Mouse (Mus musculus) limb, embryonic 12.5 days (tissue): ENCODE results near the gene Taar3. TPM values are rescaled to one million over a fixed set of nuclear protein-coding genes. Genes with fewer than 3 reads are reported as not detected.

Source experiments
- ATAC-seq: fragments of 200-750 bp; cut with Nextera tagmentation; 2 replicates; pipeline ENCODE4 v1.8.0; 2017; ENCODE audit warnings: low read depth, moderate TSS enrichment; ENCODE audit not compliant: insufficient number of reproducible peaks, insufficient read depth, low FRiP score, low TSS enrichment
- H3K27ac ChIP-seq: fragments of 300-500 bp; sonication (generic); 2 replicates; pipeline ENCODE4 v1.5.1; 2016; ENCODE audit warnings: mild to moderate bottlenecking, moderate library complexity
- H3K27me3 ChIP-seq: fragments of 300-500 bp; sonication (generic); 2 replicates; pipeline ENCODE4 v1.6.1; 2016; ENCODE audit warnings: mild to moderate bottlenecking, moderate library complexity
- H3K36me3 ChIP-seq: fragments of 300-500 bp; sonication (generic); 2 replicates; pipeline ENCODE4 v1.6.1; 2016; ENCODE audit warnings: mild to moderate bottlenecking, moderate library complexity
- H3K4me1 ChIP-seq: fragments of 300-500 bp; sonication (generic); replicated peaks from 2 replicates; pipeline ENCODE4 v1.6.1; 2016
- H3K4me2 ChIP-seq: fragments of 300-500 bp; sonication (generic); 2 replicates; pipeline ENCODE4 v1.6.1; 2016; ENCODE audit warnings: mild to moderate bottlenecking, moderate library complexity
- H3K4me3 ChIP-seq: fragments of 300-500 bp; sonication (generic); replicated peaks from 2 replicates; pipeline ENCODE4 v1.5.1; 2016; ENCODE audit warnings: mild to moderate bottlenecking
- H3K9ac ChIP-seq: fragments of 300-500 bp; sonication (generic); replicated peaks from 2 replicates; pipeline ENCODE4 v1.6.1; 2016; ENCODE audit warnings: mild to moderate bottlenecking, moderate library complexity
- H3K9me3 ChIP-seq: fragments of 300-500 bp; sonication (generic); 2 replicates; pipeline ENCODE4 v1.6.1; 2016; ENCODE audit warnings: mild to moderate bottlenecking, moderate library complexity
- WGBS: fragments of 180-500 bp; shearing (Covaris S2); methylation state at CpG from one replicate; pipeline ENCODE4 v1.1.7; 2016; 5-methylcytosine and 5-hydroxymethylcytosine counted together
- polyA plus RNA-seq: library from polyadenylated mRNA; unstranded; fragments of >200 nt; fragmentation: Nextera tagmentation; extraction: Ambion mirVana; gene quantifications from 2 replicates; pipeline ENCODE4 v1.2.1, GENCODE M21; 2016

Gene Taar3
- polyA plus RNA-seq = not detected in 2 replicates

GRCm38 (mm10) chr10:23949508-23950005, at the start of gene Taar3:
Taar3 (plus strand) TSS chr10:23949558.
- ATAC-seq = no peak
- H3K4me3 ChIP-seq = no peak within 1 kb of the TSS
- H3K4me1 ChIP-seq = 0 out of 2 replicates have a peak, but pooled peaks cover 4% of the 10 kb centered on the region
- H3K9ac ChIP-seq = no peak within 1 kb of the TSS
- no peaks in the 10 kb centered on the region for H3K9me3 ChIP-seq
- no peaks in the 10 kb centered on the region for H3K36me3 ChIP-seq
- no peak within 1 kb of the TSS for H3K27ac ChIP-seq
- no peak within 1 kb of the TSS for H3K4me2 ChIP-seq
- no peaks in the 10 kb centered on the region for H3K27me3 ChIP-seq
- WGBS = 87% methylated on average over 16 of the region's 16 CpGs

DNA sequence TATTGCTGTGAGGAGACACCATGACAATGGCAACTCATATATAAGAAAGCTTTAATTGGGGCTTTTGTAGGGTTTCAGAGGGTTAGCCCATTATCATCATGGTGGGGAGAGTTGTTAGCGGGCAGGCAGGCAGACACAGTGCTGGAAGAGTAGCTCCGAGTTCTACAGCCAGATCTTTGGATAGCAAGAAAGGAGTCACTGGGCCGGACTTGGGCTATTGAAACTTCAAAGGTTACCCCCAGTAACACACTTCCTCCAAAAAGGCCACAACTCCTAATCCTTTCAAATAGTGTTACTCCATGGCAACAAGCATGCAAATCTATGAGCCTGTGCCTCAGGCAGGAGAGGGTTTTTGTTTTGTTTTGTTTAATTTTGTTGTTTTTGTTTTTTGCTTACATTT, 48.2 kb upstream of the Taar3 start:
- Histone ChIP-seq H3K27ac (no peak overlapping the region), H3K36me3 (no peaks in the 10 kb centered on the region), H3K4me3 (no peak overlapping the region), H3K9ac (no peak overlapping the region), H3K9me3 (no peaks in the 10 kb centered on the region), H3K27me3 (no peaks in the 10 kb centered on the region), H3K4me2 (no peak overlapping the region), H3K4me1 (no peaks in the 10 kb centered on the region)
- 89% methylated on average over 3 of the region's 3 CpGs for WGBS
- no peak for ATAC-seq

- no peak overlapping the region for H3K9ac ChIP-seq
- no peaks in the 10 kb centered on the region for H3K9me3 ChIP-seq
- no peaks in the 10 kb centered on the region for H3K4me1 ChIP-seq
- no peaks in the 10 kb centered on the region for H3K36me3 ChIP-seq
- 90% methylated on average over 1 of the region's 1 CpGs for WGBS
- H3K4me3 ChIP-seq = no peak overlapping the region
- ATAC-seq = no peak
- H3K27ac ChIP-seq = no peak overlapping the region
- no peaks in the 10 kb centered on the region for H3K27me3 ChIP-seq
- H3K4me2 ChIP-seq = no peak overlapping the region
Measured at GRCm38 (mm10) chr10:23905661-23906060, 43.7 kb upstream of the Taar3 start.

DNA sequence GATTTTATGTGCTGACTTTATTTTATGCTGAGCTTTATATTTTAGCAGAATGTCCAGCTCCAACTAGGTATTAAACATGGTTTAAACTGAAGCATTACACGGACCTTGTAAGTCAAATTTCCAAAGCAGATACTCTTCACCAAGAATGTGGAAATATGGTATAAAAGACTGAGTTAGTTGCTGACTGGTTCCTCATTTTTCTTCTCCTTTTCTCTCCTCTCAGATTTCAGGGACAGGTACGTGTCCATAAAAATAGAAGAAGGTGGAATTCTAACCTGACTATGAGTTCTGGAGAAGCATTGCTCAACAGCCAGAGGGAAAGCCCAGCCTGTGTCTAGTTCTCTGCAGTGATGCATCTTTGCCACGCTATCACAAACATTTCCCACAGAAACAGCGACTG, 29.3 kb upstream of the Taar3 start, which contains the start of gene Taar1:
Taar1 (plus strand) TSS at position 301 of the 400 bp plus-strand sequence.
- Histone ChIP-seq H3K36me3 (no peaks in the 10 kb centered on the region), H3K27me3 (no peaks in the 10 kb centered on the region), H3K4me2 (no peak within 1 kb of the TSS), H3K9ac (no peak within 1 kb of the TSS), H3K4me3 (no peak within 1 kb of the TSS), H3K4me1 (no peaks in the 10 kb centered on the region), H3K9me3 (no peaks in the 10 kb centered on the region), H3K27ac (no peak within 1 kb of the TSS)
- WGBS = 93% methylated on average over 4 of the region's 4 CpGs
- no peak for ATAC-seq

GRCm38 (mm10) chr10:23922468-23922867, 26.9 kb upstream of the Taar3 start:
- WGBS = 79% methylated on average over 3 of the region's 3 CpGs
- Histone ChIP-seq H3K27me3 (no peaks in the 10 kb centered on the region), H3K27ac (no peak overlapping the region), H3K9me3 (no peaks in the 10 kb centered on the region), H3K4me2 (no peak overlapping the region), H3K4me1 (no peaks in the 10 kb centered on the region), H3K9ac (no peak overlapping the region), H3K4me3 (no peak overlapping the region), H3K36me3 (no peaks in the 10 kb centered on the region)
- ATAC-seq = no peak

GRCm38 (mm10) chr10:23923941-23924340, 25.4 kb upstream of the Taar3 start:
- H3K4me2 ChIP-seq = no peak overlapping the region
- no peak overlapping the region for H3K4me3 ChIP-seq
- H3K9me3 ChIP-seq = no peaks in the 10 kb centered on the region
- no peaks in the 10 kb centered on the region for H3K4me1 ChIP-seq
- ATAC-seq = no peak
- WGBS = 93% methylated on average over 2 of the region's 2 CpGs
- H3K27me3 ChIP-seq = no peaks in the 10 kb centered on the region
- H3K27ac ChIP-seq = no peak overlapping the region
- no peak overlapping the region for H3K9ac ChIP-seq
- no peaks in the 10 kb centered on the region for H3K36me3 ChIP-seq

DNA sequence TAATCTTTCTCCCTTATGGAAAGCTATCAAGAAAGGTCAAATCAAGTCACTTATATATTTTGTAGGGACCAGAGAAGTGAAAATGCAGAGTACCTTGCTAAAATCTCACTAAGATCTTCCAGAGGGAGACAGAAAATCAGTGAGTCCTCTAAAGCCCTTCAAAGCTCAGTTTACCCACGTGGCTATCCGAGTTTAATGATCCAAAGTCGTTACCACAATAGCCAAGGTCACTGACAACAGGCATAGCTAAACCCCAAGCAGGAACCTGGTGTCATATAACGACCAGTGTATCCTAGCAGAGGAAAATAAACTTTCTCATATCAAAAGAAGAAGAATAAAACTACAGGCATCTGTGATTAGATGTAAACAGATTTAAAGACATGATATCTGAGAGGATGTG, 11.7 kb upstream of the Taar3 start:
- Histone ChIP-seq H3K9ac (no peak overlapping the region), H3K4me3 (no peak overlapping the region), H3K27ac (no peak overlapping the region), H3K4me1 (no peaks in the 10 kb centered on the region), H3K27me3 (no peaks in the 10 kb centered on the region), H3K4me2 (no peak overlapping the region), H3K36me3 (no peaks in the 10 kb centered on the region), H3K9me3 (no peaks in the 10 kb centered on the region)
- no peak for ATAC-seq
- WGBS = 23% methylated on average over 4 of the region's 4 CpGs

DNA sequence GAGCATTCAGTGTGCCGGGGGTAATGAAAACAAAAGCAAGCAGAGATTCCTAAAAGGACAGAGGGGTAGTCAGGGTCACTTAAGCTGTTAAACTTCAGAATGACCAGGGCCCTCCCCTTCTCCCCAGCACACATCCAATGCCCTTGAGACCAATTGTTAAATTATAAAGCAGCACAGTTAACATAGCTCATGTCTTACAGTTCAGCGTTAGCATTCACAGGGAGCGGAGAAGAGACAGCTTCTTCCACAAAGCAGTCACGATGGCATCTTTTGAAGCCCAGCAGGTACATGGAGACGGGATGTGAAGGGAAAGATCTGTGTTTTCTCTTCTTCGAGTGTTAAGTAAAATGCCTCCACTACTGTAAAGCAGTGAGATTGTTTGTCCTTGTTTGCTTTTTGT, 11.0 kb upstream of the Taar3 start, which contains the start of gene Taar2:
Taar2 (plus strand) TSS at position 261 of the 400 bp plus-strand sequence.
- Histone ChIP-seq H3K9me3 (no peaks in the 10 kb centered on the region), H3K36me3 (no peaks in the 10 kb centered on the region), H3K4me2 (no peak within 1 kb of the TSS), H3K4me3 (no peak within 1 kb of the TSS), H3K4me1 (no peaks in the 10 kb centered on the region), H3K27me3 (no peaks in the 10 kb centered on the region), H3K27ac (no peak within 1 kb of the TSS), H3K9ac (no peak within 1 kb of the TSS)
- WGBS = 59% methylated on average over 6 of the region's 6 CpGs
- ATAC-seq = no peak

- Histone ChIP-seq H3K27me3 (no peaks in the 10 kb centered on the region), H3K9me3 (no peaks in the 10 kb centered on the region)
- WGBS = 80% methylated on average over 5 of the region's 5 CpGs
Measured at GRCm38 (mm10) chr10:23942465-23942864, 6.9 kb upstream of the Taar3 start.

DNA sequence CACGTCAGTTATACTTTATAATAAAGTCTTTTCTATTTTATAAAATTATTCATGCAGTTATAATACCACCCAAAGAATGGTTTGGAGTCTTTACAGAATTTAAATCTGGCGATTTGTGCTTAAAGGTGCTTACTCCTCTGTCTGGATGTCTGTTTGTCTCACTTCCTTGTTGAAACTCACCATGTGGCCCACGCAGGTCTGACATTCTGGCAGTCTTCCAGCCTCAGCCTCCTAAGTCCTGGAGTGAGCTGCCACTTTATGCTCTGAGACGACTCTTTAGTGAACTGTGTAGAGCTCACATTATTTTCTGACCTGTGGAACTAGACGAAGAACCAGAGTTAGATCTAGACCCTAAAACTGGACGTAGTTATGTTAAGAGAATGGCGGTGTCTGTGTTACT, 1.3 kb upstream of the Taar3 start:
- Histone ChIP-seq H3K4me2 (no peak overlapping the region), H3K9ac (no peak overlapping the region), H3K36me3 (no peaks in the 10 kb centered on the region), H3K27me3 (no peaks in the 10 kb centered on the region), H3K9me3 (no peaks in the 10 kb centered on the region), H3K4me1 (0 out of 2 replicates have a peak, but pooled peaks cover 4% of the 10 kb centered on the region), H3K27ac (no peak overlapping the region), H3K4me3 (no peak overlapping the region)
- WGBS = 65% methylated on average over 7 of the region's 7 CpGs
- no peak for ATAC-seq

More at GRCm38 (mm10) chr10:23942465-23942864, 6.9 kb upstream of the Taar3 start:
- Histone ChIP-seq H3K27ac (no peak overlapping the region), H3K4me3 (no peak overlapping the region), H3K4me1 (no peaks in the 10 kb centered on the region), H3K36me3 (no peaks in the 10 kb centered on the region), H3K9ac (no peak overlapping the region), H3K4me2 (no peak overlapping the region)
- no peak for ATAC-seq

DNA sequence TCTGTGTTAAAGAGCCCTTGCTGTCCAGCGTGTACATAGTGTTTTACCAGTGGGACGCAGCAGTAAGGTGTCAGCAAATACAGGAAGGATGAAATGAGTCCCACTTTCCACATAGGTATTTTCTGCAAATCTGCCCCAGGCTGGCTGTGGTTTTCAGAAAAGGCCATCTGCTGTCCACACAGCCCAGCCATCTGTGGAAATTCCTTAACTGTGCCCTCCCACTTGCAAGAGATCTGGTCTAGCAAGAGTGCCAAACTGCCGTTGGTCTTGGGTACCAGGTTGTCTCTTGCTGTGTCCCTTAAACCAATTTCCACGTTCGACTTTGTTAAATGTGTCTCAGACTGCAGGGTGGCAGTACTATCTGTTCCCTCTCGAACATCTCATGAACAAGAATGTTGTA, 2.4 kb downstream of the Taar3 start:
- Histone ChIP-seq H3K4me3 (no peak overlapping the region), H3K9me3 (no peaks in the 10 kb centered on the region), H3K4me1 (0 out of 2 replicates have a peak, but pooled peaks cover 4% of the 10 kb centered on the region), H3K4me2 (no peak overlapping the region), H3K36me3 (no peaks in the 10 kb centered on the region), H3K9ac (no peak overlapping the region), H3K27ac (no peak overlapping the region), H3K27me3 (no peaks in the 10 kb centered on the region)
- no peak for ATAC-seq
- 85% methylated on average over 6 of the region's 6 CpGs for WGBS

DNA sequence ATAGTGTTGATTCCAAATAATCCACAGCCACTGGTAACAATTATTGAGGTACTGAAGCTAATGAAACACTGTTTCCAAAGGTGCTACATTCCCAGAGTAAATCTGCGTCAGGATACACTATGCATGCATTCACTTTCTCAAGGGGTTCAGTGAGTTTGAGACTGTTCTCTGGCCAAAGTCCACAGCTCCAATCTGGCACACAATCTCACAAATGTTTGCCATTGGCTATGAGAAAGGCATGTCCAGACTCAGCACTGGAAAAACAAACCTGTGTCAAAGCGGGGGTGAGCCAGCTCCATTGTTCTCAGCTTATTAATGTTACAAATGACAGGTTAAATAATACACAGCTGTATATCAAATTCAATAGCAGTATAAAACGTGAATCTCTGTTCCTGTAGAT, 9.7 kb downstream of the Taar3 start:
- ATAC-seq = no peak
- Histone ChIP-seq H3K9ac (no peak overlapping the region), H3K9me3 (no peaks in the 10 kb centered on the region), H3K4me2 (no peak overlapping the region), H3K4me1 (no peaks in the 10 kb centered on the region), H3K36me3 (no peaks in the 10 kb centered on the region), H3K27me3 (no peaks in the 10 kb centered on the region), H3K27ac (no peak overlapping the region), H3K4me3 (no peak overlapping the region)
- 57% methylated on average over 3 of the region's 3 CpGs for WGBS
